Mouse (Mus musculus): ENCODE results near the gene Snx29.

DNA sequence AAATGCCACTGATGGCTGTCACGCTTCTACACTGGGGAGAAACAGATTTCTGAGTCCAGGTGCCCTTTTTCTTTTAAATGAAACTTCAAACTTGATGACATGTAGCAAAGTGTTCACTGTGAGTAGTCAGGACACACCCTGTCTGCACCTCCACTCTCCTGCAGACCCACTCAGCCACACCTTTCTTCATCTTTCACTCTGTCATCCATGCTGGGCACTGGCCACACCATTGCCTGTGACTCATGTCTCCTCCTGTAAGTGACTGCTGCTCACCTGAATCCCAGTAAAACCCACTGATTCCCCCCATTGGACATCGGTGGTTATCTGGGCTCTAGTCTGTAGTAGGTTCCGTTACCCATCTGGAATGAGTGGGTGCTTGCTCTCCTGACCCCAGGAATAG lies 467.8 kb downstream of the Snx29 start:
- TF ChIP-seq EP300 (IDR thresholded peaks at IDR 0.05; ENCODE audit: insufficient read depth, low read depth, low read length) (no peak), CTCF (IDR thresholded peaks at IDR 0.05) (no peak)

Data from heart, adult 2 months (tissue).